Mouse (Mus musculus) erythroblast, embryonic 14.5 days (primary cell): ENCODE results near the gene Nrsn2.

ENCODE experiments used
- GATA1 ChIP-seq: IDR thresholded peaks from 2 replicates; pipeline ENCODE4 v1.6.1; 2012; ENCODE audit warnings: low read length, inconsistent platforms, mixed read lengths
- TAL1 ChIP-seq: IDR thresholded peaks from 3 replicates; pipeline ENCODE4 v1.6.1; 2012; ENCODE audit warnings: low read length, inconsistent platforms, mixed read lengths

GRCm38 (mm10) chr2:152343329-152344213, 32.9 kb downstream of the Nrsn2 start, which contains the start of gene Trib3:
- TF ChIP-seq TAL1 (no peak), GATA1 (no peak)
